Mouse (Mus musculus): ENCODE results near the gene Arfgef2. TPM values are rescaled to one million over a fixed set of nuclear protein-coding genes. Genes with fewer than 3 reads are reported as not detected.

Gene Arfgef2
- total RNA-seq, 1 experiment from 2014 or later: 72.2 TPM

- DNase-seq: no peak
Observed at GRCm38 (mm10) chr2:166806813-166807212, 1.4 kb downstream of the Arfgef2 start.

GRCm38 (mm10) chr2:166809499-166809898, 4.1 kb downstream of the Arfgef2 start:
- no peak for DNase-seq

- no peak for DNase-seq
Observed at GRCm38 (mm10) chr2:166810821-166811220, 5.4 kb downstream of the Arfgef2 start.

GRCm38 (mm10) chr2:166818463-166819143, 13.2 kb downstream of the Arfgef2 start:
- DNase-seq: no peak

GRCm38 (mm10) chr2:166819849-166820248, 14.5 kb downstream of the Arfgef2 start:
- no peak for DNase-seq

- no peak for DNase-seq
Observed at GRCm38 (mm10) chr2:166820844-166821243, 15.5 kb downstream of the Arfgef2 start.

GRCm38 (mm10) chr2:166821406-166821805, 16.0 kb downstream of the Arfgef2 start:
- no peak for DNase-seq

GRCm38 (mm10) chr2:166822119-166822826, 16.9 kb downstream of the Arfgef2 start:
- DNase-seq: no peak

GRCm38 (mm10) chr2:166822901-166823300, 17.5 kb downstream of the Arfgef2 start:
- no peak for DNase-seq

GRCm38 (mm10) chr2:166824386-166824785, 19.0 kb downstream of the Arfgef2 start:
- DNase-seq: no peak

GRCm38 (mm10) chr2:166824998-166825397, 19.6 kb downstream of the Arfgef2 start:
- DNase-seq: no peak

GRCm38 (mm10) chr2:166826491-166827224, 21.3 kb downstream of the Arfgef2 start:
- no peak for DNase-seq

GRCm38 (mm10) chr2:166828306-166828705, 22.9 kb downstream of the Arfgef2 start:
- no peak for DNase-seq

- no peak for DNase-seq
Observed at GRCm38 (mm10) chr2:166830350-166830749, 25.0 kb downstream of the Arfgef2 start.

GRCm38 (mm10) chr2:166834091-166834490, 28.7 kb downstream of the Arfgef2 start:
- no peak for DNase-seq

- DNase-seq: no peak
Observed at GRCm38 (mm10) chr2:166834796-166835195, 29.4 kb downstream of the Arfgef2 start.

GRCm38 (mm10) chr2:166835581-166835980, 30.2 kb downstream of the Arfgef2 start:
- DNase-seq: peak; percentile 69

GRCm38 (mm10) chr2:166841813-166842212, 36.4 kb downstream of the Arfgef2 start:
- DNase-seq: no peak

GRCm38 (mm10) chr2:166850691-166851090, 45.3 kb downstream of the Arfgef2 start:
- no peak for DNase-seq

- DNase-seq: no peak
Observed at GRCm38 (mm10) chr2:166852270-166852669, 46.9 kb downstream of the Arfgef2 start.

- no peak for DNase-seq
Observed at GRCm38 (mm10) chr2:166855771-166856170, 50.4 kb downstream of the Arfgef2 start.

GRCm38 (mm10) chr2:166856366-166856765, 51.0 kb downstream of the Arfgef2 start:
- DNase-seq: no peak

- no peak for DNase-seq
Observed at GRCm38 (mm10) chr2:166857118-166857517, 51.7 kb downstream of the Arfgef2 start.

Measured in adrenal gland, postnatal 25 days (tissue).